Comparison of ENCODE assay signal across 24 mouse cellular contexts in genomic region chr3:77848717-77849241, GRCm38 (mm10).
DNase-seq lines count a peak whose midpoint lies in the region; ATAC-seq and TF ChIP-seq lines count a peak whose summit lies in the region.
"Had no signal": no experiment of that assay in that cellular context is flagged by ENCODE, and none has a peak within 500 bp of the region (broad histone marks: within the 10 kb centered on the region; RNA-seq: fewer than 3 reads in every experiment).

No protein-coding gene starts in this region.

- no peaks in the 10 kb centered on the region for H3K4me1 ChIP-seq in embryonic facial prominence, embryonic 10.5 days
- 0 out of 2 replicates have a peak, but pooled peaks cover 10% of the 10 kb centered on the region for H3K4me1 ChIP-seq in limb, embryonic 13.5 days
- no peaks in the 10 kb centered on the region for H3K4me1 ChIP-seq in forebrain, postnatal 0 days (ENCODE audit: insufficient read depth)
- H3K4me1 ChIP-seq: embryonic facial prominence, embryonic 15.5 days; hindbrain, embryonic 12.5 days; hindbrain, embryonic 15.5 days; intestine, embryonic 15.5 days had no signal

- ATAC-seq in limb, embryonic 13.5 days (ENCODE audit: low FRiP score, low read depth) = peak; percentile 80
- ATAC-seq in forebrain, postnatal 0 days = no peak
- ATAC-seq: activated CD4-positive, CD25-positive, alpha-beta regulatory T cell, adult 4 months; forebrain, embryonic 14.5 days; intestine, embryonic 15.5 days had no signal

- no peaks in the 10 kb centered on the region for H3K27me3 ChIP-seq in embryonic facial prominence, embryonic 10.5 days (replicated peaks; ENCODE audit: low read depth, poor library complexity, severe bottlenecking)
- no peaks in the 10 kb centered on the region for H3K27me3 ChIP-seq in limb, embryonic 13.5 days
- H3K27me3 ChIP-seq in forebrain, postnatal 0 days (ENCODE audit: insufficient read depth, low read length) = no peaks in the 10 kb centered on the region
- H3K27me3 ChIP-seq: embryonic facial prominence, embryonic 15.5 days; hindbrain, embryonic 12.5 days; hindbrain, embryonic 15.5 days; intestine, embryonic 15.5 days had no signal

- H3K4me2 ChIP-seq in limb, embryonic 13.5 days (replicated peaks) = no peak overlapping the region
- H3K4me2 ChIP-seq in forebrain, postnatal 0 days (ENCODE audit: low read depth) = no peak overlapping the region
- H3K4me2 ChIP-seq: embryonic facial prominence, embryonic 15.5 days; heart, embryonic 11.5 days; hindbrain, embryonic 12.5 days; hindbrain, embryonic 15.5 days; intestine, embryonic 15.5 days had no signal

- H3K9ac ChIP-seq in limb, embryonic 13.5 days = no peak overlapping the region
- H3K9ac ChIP-seq in forebrain, postnatal 0 days = no peak overlapping the region
- H3K9ac ChIP-seq: embryonic facial prominence, embryonic 15.5 days; hindbrain, embryonic 12.5 days; hindbrain, embryonic 15.5 days; intestine, embryonic 15.5 days had no signal

- 72% methylated on average over 3 of the region's 3 CpGs for WGBS in embryonic facial prominence, embryonic 10.5 days
- 32% methylated on average over 3 of the region's 3 CpGs for WGBS in limb, embryonic 13.5 days
- WGBS in forebrain, postnatal 0 days = 68% methylated on average over 3 of the region's 3 CpGs

- H3K27ac ChIP-seq in embryonic facial prominence, embryonic 10.5 days (replicated peaks) = no peak overlapping the region
- no peak overlapping the region for H3K27ac ChIP-seq in limb, embryonic 13.5 days
- H3K27ac ChIP-seq in forebrain, postnatal 0 days (ENCODE audit: low read depth, low read length) = no peak overlapping the region
- H3K27ac ChIP-seq: embryonic facial prominence, embryonic 15.5 days; heart, adult 2 months; hindbrain, embryonic 12.5 days; hindbrain, embryonic 15.5 days; intestine, embryonic 15.5 days had no signal

- no peaks in the 10 kb centered on the region for H3K36me3 ChIP-seq in embryonic facial prominence, embryonic 10.5 days (replicated peaks)
- H3K36me3 ChIP-seq in limb, embryonic 13.5 days = no peaks in the 10 kb centered on the region
- no peaks in the 10 kb centered on the region for H3K36me3 ChIP-seq in forebrain, postnatal 0 days (ENCODE audit: insufficient read depth)
- H3K36me3 ChIP-seq: embryonic facial prominence, embryonic 15.5 days; hindbrain, embryonic 12.5 days; hindbrain, embryonic 15.5 days; intestine, embryonic 15.5 days had no signal

- DNase-seq in embryo, embryonic 11 days = peak; percentile 3
- DNase-seq in embryo, embryonic 10.5 days (ENCODE audit: low spot score) = no peak
- peak; percentile 11 for DNase-seq in embryonic facial prominence, embryonic 10.5 days (ENCODE audit: low spot score)
- DNase-seq in forelimb bud, embryonic 11.5 days (ENCODE audit: low read depth, low spot score) = peak; percentile 21
- no peak for DNase-seq in adrenal gland, adult 18-20 months (ENCODE audit: low spot score in 2 of 2)
- DNase-seq in kidney, postnatal 25 days = no peak
- DNase-seq in forebrain, postnatal 0 days = no peak
- DNase-seq: adrenal gland, adult 2 months; adrenal gland, postnatal 14 days; cerebellum, adult 11 months; cerebellum, adult 2 months; cerebellum, adult 9-11 months; cerebellum, postnatal 25 days; gastrocnemius, postnatal 10 days; gastrocnemius, postnatal 36 days; heart, adult 2 months had no signal

- H3K4me3 ChIP-seq in embryonic facial prominence, embryonic 10.5 days = no peak overlapping the region
- no peak overlapping the region for H3K4me3 ChIP-seq in limb, embryonic 13.5 days
- H3K4me3 ChIP-seq in forebrain, postnatal 0 days (ENCODE audit: low read depth, low read length) = no peak overlapping the region
- H3K4me3 ChIP-seq: embryonic facial prominence, embryonic 15.5 days; heart, adult 2 months; hindbrain, embryonic 12.5 days; hindbrain, embryonic 15.5 days; intestine, embryonic 15.5 days had no signal

- H3K9me3 ChIP-seq in embryonic facial prominence, embryonic 10.5 days = no peaks in the 10 kb centered on the region
- no peaks in the 10 kb centered on the region for H3K9me3 ChIP-seq in limb, embryonic 13.5 days
- no peaks in the 10 kb centered on the region for H3K9me3 ChIP-seq in forebrain, postnatal 0 days (ENCODE audit: low read length)
- H3K9me3 ChIP-seq: embryonic facial prominence, embryonic 15.5 days; hindbrain, embryonic 12.5 days; hindbrain, embryonic 15.5 days; intestine, embryonic 15.5 days had no signal

- no peak for TF ChIP-seq CTCF in forebrain, postnatal 0 days (IDR thresholded peaks at IDR 0.05; ENCODE audit: low read depth)

Comparison
In these comparisons a context has a peak if more than half of its experiments do, and no peak if none do; other contexts are left out.
1. DNase-seq: peak in embryo, embryonic 11 days (single experiment), embryonic facial prominence, embryonic 10.5 days (single experiment) and forelimb bud, embryonic 11.5 days (single experiment); none in embryo, embryonic 10.5 days (single experiment), adrenal gland, adult 18-20 months (0 of 2), kidney, postnatal 25 days (0 of 2) and forebrain, postnatal 0 days (single experiment).